Mouse (Mus musculus): ENCODE data around the gene Lrrc63.
A peak's percentile ranks its signal among the peaks of the same experiment; 100 is the strongest.
"Not testable (repeated sequence)": the region's sequence is repeated elsewhere in the genome, so short reads cannot be mapped to it uniquely, and the experiment has no call there.

The Lrrc63 gene

DNA sequence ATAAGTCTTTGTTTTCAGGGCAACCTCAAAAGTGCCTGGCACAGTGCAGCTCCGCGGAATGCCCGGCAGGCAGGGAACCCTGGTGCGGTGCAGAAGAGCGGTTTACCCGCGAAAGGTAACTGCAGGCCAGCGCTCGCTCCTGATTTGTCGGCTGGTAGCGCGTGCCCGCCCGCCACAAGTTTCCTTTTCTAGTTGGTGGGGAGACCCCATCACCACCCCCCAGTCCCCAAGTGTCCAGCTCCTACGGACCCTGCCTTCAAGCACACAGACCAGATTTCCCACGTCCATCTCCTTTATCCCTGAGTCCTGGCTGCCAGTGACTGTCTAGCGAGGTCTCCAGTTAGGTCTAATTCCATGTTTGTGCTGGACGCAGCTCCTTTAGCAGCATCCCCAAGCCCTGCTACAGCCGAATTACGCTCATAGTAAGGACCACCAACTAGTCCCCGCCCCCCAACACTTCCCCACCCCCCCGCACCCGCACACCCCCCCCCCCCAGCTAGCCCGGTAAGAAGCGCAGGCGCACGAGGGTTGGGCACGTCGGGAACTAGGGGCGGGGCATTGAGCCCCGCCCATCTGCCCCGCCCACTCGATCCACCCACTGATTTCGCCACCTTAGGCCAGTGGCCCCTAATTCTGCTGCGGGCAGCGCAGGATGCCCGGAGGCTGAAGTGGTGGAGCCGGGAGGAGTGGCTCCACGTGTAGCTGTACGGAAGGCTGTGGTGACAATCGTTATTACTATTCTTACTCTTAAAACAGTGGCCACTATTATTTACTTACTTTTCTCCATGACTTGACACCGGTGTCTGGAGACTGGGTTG lies at the start of gene Lrrc63, which contains the start of gene Lcp1:
Lrrc63 (minus strand) TSS at position 381 of the 818 bp plus-strand sequence.
Lcp1 (plus strand) TSS at position 601 of the 818 bp plus-strand sequence.
- peak; percentile 77 for DNase-seq

GRCm38 (mm10) chr14:75179255-75179963 lies 48.7 kb upstream of the Lrrc63 start:
- DNase-seq: peak; percentile 78

GRCm38 (mm10) chr14:75178801-75179211 lies 48.1 kb upstream of the Lrrc63 start:
- peak; percentile 64 for DNase-seq

DNA sequence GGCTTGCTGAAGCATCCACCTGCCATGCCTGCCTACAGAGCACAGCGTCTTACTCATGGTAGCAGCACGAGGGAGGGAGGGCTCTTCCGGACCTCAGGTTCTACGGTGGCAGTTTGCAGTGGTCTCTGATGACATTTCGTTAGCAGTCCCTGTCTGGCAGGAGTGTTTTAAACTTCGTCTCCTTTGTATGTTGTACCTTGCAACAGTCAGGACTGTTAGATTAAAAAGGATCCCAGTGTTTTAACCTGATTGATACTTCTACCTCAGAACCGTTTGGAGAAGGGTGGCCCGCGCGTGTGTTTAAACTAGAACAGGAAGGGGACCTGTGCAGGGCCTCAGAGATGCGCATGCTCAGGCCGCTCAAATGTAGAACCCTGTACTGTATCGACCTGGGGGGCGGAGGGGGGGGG lies 47.7 kb upstream of the Lrrc63 start:
- peak; percentile 84 for DNase-seq

DNA sequence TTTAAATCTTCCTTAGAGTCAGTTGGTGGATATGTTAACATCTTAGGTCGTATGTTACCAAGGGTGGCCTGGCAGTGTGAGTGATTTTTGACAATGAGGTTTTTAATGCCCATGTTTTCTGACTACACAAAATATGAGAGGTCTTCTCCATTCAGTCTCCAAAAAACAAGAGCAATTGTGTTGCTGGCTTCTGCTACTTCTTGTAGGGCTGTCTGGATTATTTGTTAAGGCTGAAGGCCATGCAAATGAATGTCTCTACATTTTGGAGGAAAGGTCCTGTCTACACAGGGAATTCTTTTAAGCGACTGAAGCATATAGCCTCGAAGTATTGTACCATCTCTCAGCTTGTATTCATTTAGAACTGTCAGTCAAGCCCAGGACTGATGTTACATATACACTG lies 46.7 kb upstream of the Lrrc63 start:
- DNase-seq: no peak

DNA sequence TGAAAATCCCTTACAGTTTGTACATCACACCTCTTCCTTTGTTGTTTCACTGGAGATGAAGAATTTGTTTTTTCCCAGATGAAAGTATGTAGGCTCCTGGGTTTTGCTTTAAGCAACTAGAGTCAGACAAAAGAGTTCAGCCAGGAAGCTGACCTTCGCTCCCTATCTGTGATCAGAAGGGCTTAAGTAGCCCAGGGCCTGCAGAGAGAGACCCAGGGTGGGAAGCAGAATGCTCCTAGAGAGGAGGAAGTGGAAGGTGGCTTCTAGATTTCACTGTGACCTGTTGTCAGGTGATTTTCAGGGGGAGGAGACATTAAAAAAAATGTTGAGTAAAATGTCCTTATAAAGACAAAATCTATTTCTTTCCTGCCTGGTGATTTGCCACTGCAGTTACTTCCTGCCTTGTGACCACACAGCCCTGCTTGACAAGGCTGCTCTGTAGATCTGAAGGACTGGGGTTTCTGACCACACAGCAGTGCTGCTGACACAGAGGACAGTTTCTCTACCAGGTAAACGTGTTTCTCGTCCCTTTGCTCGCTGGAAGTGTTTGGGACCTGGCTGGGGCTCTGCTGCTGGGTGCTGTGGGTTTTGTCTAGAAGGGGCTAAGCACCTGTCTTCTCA lies 45.9 kb upstream of the Lrrc63 start:
- DNase-seq: peak; percentile 65

GRCm38 (mm10) chr14:75175781-75176180 lies 45.1 kb upstream of the Lrrc63 start:
- peak; percentile 47 for DNase-seq

GRCm38 (mm10) chr14:75174731-75175555 lies 44.3 kb upstream of the Lrrc63 start:
- DNase-seq: peak; percentile 52

DNA sequence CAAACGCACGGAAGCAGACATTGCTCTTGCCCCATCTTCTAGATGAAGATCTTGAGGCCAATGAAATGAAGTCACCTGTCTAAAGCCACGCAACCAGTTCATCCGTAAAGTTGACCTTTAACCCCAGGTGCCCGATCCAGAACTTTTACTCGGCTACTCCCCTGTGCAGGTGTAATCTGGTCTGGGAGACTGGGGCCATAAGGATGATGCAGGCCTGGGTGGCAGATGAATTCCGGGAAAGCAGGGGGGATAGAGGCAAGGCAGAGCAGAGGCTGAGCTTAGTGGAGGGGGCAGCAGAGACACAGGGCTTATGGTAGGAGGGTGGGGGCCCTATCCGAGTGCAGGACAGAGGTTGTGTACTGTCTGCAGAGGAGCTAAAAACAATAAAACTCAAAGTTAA lies 43.6 kb upstream of the Lrrc63 start:
- no peak for DNase-seq

- DNase-seq: no peak
These were observed 39.9 kb upstream of the Lrrc63 start for GRCm38 (mm10) chr14:75170546-75170945.

DNA sequence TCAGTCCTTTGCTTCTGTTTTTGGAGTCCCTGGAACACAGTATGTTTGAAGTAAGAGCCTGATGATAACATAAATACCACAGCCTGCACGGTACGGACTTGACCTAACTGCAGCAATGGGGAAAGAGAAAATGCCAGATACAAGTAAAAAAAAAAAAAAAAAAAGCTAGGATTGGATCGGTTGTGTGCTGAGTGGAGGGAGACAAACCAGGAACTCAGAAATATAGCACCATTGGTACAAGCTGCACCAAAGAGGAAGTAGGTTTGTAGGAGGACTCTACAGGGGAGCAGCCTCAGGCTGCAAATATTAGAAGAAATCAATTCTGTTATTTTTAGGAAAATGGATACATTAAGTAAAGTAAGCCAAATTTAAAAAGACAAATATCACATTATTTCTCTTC lies 37.8 kb upstream of the Lrrc63 start:
- DNase-seq: no peak

DNA sequence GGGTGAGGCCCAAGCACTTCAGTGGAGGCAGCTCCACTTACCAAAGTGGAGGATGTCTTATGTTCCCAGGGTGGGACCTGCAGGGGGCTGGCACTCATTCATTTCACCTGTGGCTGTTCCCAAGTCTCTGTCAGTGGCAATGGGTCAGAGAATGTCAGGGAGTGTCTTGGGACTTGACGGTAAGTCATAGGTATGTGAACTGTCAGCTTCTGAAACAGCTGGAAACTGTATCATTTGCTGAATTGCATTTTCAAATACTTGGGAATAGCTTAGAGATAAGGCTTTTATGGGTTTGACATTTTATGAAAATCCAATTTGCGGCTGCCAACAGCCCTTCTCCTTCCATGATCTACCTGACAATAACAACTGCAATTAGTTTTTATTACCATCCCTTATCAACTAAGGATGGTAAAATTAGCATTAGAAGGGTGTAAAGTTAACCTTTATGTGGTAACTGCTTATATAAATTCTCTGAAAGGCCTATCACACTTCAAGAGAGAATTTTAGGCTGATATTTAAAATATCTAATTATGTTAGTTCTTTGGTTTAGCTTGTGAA lies 35.0 kb upstream of the Lrrc63 start:
- no peak for DNase-seq

DNA sequence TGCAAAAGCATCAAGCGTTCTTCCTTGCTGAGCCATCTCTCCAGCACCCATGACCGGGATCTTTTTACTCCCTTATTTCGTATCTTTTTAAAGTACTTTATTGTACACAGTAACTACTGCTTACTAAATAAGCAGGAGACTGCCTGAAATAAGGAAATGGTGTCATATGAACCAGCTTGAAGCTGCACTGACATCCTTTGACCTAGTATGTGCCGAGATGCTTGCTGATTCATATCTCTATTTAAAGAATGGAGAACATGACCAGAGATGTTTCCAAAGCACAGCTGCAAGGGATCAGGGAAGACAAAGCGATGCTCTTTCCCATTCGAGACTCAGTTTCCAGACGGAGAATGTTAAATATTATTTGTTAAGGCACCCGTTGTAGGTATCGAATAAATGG lies 33.7 kb upstream of the Lrrc63 start:
- no peak for DNase-seq

DNA sequence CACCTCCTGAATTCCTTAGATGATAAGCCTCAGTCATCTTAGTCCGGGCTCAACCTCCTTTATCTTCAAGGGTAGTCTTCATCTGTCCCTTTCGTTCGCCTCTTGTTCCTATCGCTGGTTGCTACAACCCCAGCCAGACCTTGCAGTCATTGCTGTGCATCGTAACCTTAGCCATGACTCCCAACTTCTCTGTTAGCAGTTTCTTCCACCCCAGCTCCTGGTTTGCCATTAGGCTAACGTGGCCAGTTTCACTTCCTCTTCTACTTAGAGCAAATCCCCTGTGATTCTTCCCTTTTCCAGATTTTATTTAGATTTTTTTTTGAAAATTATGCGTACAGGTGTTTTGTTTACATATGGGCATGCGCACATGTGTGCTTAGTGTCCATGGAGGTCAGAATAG lies 33.2 kb upstream of the Lrrc63 start:
- no peak for DNase-seq

- DNase-seq: no peak
These were observed 28.7 kb upstream of the Lrrc63 start for GRCm38 (mm10) chr14:75159375-75159774.

DNA sequence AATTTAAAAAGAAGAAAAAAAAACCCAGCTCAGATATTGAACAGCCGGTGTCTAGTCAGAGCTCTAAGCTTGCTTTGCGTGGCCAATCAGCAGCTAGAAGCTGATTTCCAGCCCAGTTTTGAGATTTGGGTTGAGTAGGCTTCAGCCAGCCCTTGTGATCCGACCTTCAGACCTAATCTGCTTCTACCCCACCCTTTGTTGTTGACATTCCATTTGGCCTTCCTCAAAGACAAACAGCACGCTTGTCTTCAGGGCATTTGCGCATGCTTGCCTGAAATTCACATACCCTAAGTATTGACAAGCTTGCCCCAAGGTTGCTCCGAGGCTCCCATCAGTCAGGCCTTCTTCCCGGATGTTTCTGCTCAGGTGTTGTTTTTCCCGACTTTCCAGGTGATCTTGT lies 23.8 kb upstream of the Lrrc63 start:
- no peak for DNase-seq

GRCm38 (mm10) chr14:75151146-75151545 lies 20.5 kb upstream of the Lrrc63 start:
- DNase-seq: no peak

DNA sequence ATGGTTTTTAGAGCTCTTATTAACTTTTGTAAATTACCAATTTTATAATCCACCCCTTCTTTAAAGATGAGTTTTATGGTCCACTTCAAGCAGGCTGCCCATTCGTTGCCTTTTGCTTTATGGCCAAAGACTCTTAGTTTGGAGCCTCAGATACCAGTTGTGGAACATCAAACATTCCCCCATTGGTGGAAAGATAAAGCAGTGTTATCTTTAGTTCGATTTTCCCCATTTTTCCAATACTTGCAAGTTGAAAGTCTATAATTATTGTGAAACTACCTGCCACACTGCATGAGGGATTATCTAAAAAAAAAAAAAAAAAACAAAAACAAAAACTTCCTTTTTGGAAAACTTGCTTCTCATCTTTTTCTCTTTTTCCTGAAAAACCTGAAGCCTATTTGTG lies 20.0 kb upstream of the Lrrc63 start:
- no peak for DNase-seq

GRCm38 (mm10) chr14:75148229-75148628 lies 17.5 kb upstream of the Lrrc63 start:
- DNase-seq: no peak

DNA sequence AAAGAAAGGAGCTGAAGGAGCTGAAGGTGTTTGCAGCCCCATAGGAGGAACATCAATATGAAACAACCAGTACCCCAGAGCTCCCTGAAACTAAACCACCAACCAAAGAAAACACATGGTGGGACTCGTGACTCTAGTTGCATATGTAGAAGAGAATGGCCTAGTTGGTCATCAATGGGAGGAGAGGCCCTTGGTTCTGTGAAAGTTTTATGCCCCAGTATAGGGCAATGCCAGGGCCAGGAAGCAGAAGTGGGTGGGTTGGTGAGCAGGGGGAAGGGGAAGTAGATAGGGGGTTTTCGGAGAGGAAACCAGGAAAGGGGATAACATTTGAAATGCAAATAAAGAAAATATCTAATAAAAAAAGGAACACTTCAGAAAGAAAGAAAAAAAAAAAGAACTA lies 17.0 kb upstream of the Lrrc63 start:
- DNase-seq: not testable (repeated sequence)

DNA sequence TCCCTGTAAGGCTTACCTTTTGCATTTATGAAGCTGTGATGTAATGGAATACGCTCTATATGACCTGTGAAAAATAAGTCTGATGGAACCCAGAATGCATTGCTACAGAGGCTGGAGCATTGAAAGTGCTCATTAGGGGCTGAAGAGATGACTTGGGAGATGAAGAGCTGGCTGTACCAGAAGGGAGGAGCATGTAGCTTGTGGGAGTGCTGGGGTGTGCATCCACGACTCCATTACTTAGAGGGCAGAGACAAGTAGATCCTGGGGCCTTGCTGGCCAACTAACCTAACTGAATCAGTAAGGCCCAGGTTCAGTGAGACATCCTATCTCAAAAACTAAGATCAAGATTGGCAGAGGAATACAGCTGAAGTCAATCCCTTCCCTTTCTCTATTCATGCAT lies 8.5 kb upstream of the Lrrc63 start:
- DNase-seq: no peak

- DNase-seq: no peak
These were observed 7.8 kb upstream of the Lrrc63 start for GRCm38 (mm10) chr14:75138503-75138902.
